Mouse (Mus musculus): ENCODE results near the gene Dcakd. TPM values are rescaled to one million over a fixed set of nuclear protein-coding genes. Genes with fewer than 3 reads are reported as not detected.

The Dcakd gene
- polyA plus RNA-seq, 1 experiment from 2014 or later = 109 TPM

DNA sequence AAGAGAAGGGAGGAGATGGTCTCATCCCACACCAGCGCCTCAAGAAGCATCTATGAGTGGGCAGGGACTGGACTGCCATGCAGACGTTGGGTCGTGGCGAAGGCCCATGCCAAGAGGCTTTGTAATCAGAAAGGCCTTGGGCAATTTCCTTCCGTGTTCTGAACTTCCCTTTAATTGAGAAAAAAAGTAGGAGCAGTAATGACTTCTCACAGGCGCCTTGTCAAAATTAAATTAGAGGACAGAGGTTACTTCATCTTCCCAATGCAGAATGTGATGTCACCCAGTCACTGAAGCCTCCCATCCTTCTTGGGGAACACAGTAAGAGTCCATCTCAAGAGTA, 21.2 kb downstream of the Dcakd start:
- WGBS = 61% methylated on average over 6 of the region's 6 CpGs
- H3K36me3 ChIP-seq (ENCODE audit: control insufficient read depth, insufficient read depth, low read length) = peaks cover 3% of the 10 kb centered on the region; the same call in 1 of the 2 replicates
- no peak overlapping the region for H3K4me3 ChIP-seq (ENCODE audit: low read depth, low read length)
- H3K4me1 ChIP-seq (replicated peaks; ENCODE audit: control insufficient read depth, insufficient read depth, low read length) = peaks cover 16% of the 10 kb centered on the region
- no peak overlapping the region for H3K4me2 ChIP-seq
- H3K27ac ChIP-seq (ENCODE audit: low read depth, low read length) = no peak overlapping the region
- no peaks in the 10 kb centered on the region for H3K27me3 ChIP-seq (replicated peaks; ENCODE audit: control insufficient read depth, insufficient read depth, low read length)
- ATAC-seq (replicated peaks; ENCODE audit: low FRiP score) (no peak), DNase-seq (ENCODE audit: low spot score) (no peak)
- no peak overlapping the region for H3K9ac ChIP-seq (ENCODE audit: low read depth, low read length)
- no peaks in the 10 kb centered on the region for H3K9me3 ChIP-seq (ENCODE audit: control insufficient read depth, low read length)

DNA sequence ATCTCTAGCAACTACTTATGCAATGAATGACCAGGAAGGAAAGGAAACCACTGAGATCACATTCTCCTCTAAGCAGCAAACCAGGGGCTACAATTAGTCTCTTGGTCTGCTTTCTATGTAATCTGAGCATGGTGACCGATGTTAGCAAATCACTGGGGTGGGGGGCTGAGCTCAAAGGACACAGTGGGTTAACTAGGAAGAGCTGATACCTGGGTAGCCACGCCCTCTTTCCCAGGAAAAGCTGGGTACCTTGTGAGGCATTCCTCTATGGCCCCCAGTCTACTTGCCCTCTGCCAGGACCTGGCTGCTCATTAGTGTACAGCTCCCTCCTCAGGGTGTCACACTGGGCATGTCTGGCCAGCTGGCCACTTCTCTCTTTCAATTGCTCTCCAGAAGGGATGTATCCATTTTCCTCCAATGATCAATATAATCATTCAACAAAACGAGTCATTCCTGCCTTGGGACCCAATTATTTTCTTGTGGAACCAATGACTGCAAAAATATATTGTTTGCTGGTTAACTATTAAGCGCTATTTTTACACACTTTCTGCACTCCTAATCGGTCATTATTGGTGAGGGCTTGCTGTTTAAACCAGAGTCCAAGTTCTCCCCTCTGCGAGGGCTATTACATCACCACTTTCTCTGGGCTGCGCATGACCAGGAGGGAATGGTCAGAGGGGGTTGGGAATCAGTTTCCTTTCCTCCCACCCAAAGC, 21.7 kb downstream of the Dcakd start:
- H3K4me2 ChIP-seq = no peak overlapping the region
- H3K4me3 ChIP-seq (ENCODE audit: low read depth, low read length) = no peak overlapping the region
- WGBS = 75% methylated on average over 7 of the region's 7 CpGs
- no peak overlapping the region for H3K9ac ChIP-seq (ENCODE audit: low read depth, low read length)
- ATAC-seq (replicated peaks; ENCODE audit: low FRiP score) = no peak
- H3K27me3 ChIP-seq (replicated peaks; ENCODE audit: control insufficient read depth, insufficient read depth, low read length) = no peaks in the 10 kb centered on the region
- no peak for DNase-seq (ENCODE audit: low spot score)
- H3K9me3 ChIP-seq (ENCODE audit: control insufficient read depth, low read length) = no peaks in the 10 kb centered on the region
- peaks cover 3% of the 10 kb centered on the region; the same call in 1 of the 2 replicates for H3K36me3 ChIP-seq (ENCODE audit: control insufficient read depth, insufficient read depth, low read length)
- H3K27ac ChIP-seq (ENCODE audit: low read depth, low read length) = no peak overlapping the region; the same call in 1 of the 2 replicates
- H3K4me1 ChIP-seq (replicated peaks; ENCODE audit: control insufficient read depth, insufficient read depth, low read length) = peaks cover 16% of the 10 kb centered on the region

DNA sequence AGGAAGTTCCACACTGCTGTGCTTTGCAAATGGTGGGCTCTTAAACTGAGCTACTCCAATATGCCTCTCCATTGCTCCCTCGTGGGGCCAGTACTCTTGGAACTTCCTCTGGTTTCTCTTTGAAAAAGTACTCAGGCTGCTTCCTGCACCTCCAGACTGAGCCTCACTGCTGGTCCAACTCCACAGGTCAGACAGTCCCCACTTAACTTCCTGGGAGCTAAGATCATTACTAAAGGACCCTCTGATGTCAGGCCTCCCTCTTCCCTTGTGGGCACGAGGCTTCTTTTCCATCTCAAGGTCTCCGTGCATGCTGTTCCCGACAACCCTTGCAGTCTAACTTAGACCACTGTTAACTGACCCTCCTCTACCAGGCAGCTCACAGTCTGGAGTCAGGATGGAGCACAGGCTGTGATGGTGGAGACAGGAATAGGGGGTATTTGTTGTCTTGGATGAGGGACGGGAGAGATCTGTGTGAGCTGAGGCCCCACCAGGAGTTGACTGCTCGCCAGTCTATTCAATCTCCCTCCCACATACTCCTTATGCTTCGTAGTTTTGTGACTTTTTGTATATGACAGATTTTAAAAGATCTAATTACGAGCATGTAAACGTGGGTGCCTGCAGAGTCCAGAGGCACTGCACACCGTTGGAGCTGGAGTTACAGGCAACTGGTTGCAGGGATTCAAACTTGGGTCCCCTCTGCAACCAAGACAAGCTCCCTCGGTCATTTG, 22.7 kb downstream of the Dcakd start:
- Histone ChIP-seq H3K9ac (ENCODE audit: low read depth, low read length) (no peak overlapping the region), H3K9me3 (ENCODE audit: control insufficient read depth, low read length) (no peaks in the 10 kb centered on the region), H3K27me3 (replicated peaks; ENCODE audit: control insufficient read depth, insufficient read depth, low read length) (no peaks in the 10 kb centered on the region), H3K4me1 (replicated peaks; ENCODE audit: control insufficient read depth, insufficient read depth, low read length) (peaks cover 16% of the 10 kb centered on the region), H3K4me2 (no peak overlapping the region), H3K36me3 (ENCODE audit: control insufficient read depth, insufficient read depth, low read length) (peaks cover 6% of the 10 kb centered on the region; the same call in 1 of the 2 replicates), H3K4me3 (ENCODE audit: low read depth, low read length) (no peak overlapping the region), H3K27ac (ENCODE audit: low read depth, low read length) (no peak overlapping the region)
- DNase-seq (ENCODE audit: low spot score) = no peak
- 74% methylated on average over 11 of the region's 11 CpGs for WGBS
- no peak for ATAC-seq (replicated peaks; ENCODE audit: low FRiP score)

- H3K4me2 ChIP-seq = no peak overlapping the region
- 72% methylated on average over 1 of the region's 1 CpGs for WGBS
- H3K4me1 ChIP-seq (replicated peaks; ENCODE audit: control insufficient read depth, insufficient read depth, low read length) = peaks cover 18% of the 10 kb centered on the region
- H3K27ac ChIP-seq (ENCODE audit: low read depth, low read length) = no peak overlapping the region
- H3K4me3 ChIP-seq (ENCODE audit: low read depth, low read length) = no peak overlapping the region
- no peaks in the 10 kb centered on the region for H3K27me3 ChIP-seq (replicated peaks; ENCODE audit: control insufficient read depth, insufficient read depth, low read length)
- peaks cover 7% of the 10 kb centered on the region; the same call in 1 of the 2 replicates for H3K36me3 ChIP-seq (ENCODE audit: control insufficient read depth, insufficient read depth, low read length)
- H3K9me3 ChIP-seq (ENCODE audit: control insufficient read depth, low read length) = no peaks in the 10 kb centered on the region
- DNase-seq (ENCODE audit: low spot score) = no peak
- ATAC-seq (replicated peaks; ENCODE audit: low FRiP score) = no peak
- no peak overlapping the region for H3K9ac ChIP-seq (ENCODE audit: low read depth, low read length)
These were observed 23.3 kb downstream of the Dcakd start for GRCm38 (mm10) chr11:103004852-103005251.

GRCm38 (mm10) chr11:103003210-103003609, 24.9 kb downstream of the Dcakd start:
- peaks cover 13% of the 10 kb centered on the region for H3K36me3 ChIP-seq (ENCODE audit: control insufficient read depth, insufficient read depth, low read length)
- DNase-seq (ENCODE audit: low spot score) (no peak), ATAC-seq (replicated peaks; ENCODE audit: low FRiP score) (no peak)
- no peak overlapping the region for H3K27ac ChIP-seq (ENCODE audit: low read depth, low read length)
- no peak overlapping the region for H3K4me3 ChIP-seq (ENCODE audit: low read depth, low read length)
- H3K4me2 ChIP-seq = no peak overlapping the region
- H3K9ac ChIP-seq (ENCODE audit: low read depth, low read length) = no peak overlapping the region
- H3K4me1 ChIP-seq (replicated peaks; ENCODE audit: control insufficient read depth, insufficient read depth, low read length) = peaks cover 30% of the 10 kb centered on the region
- H3K9me3 ChIP-seq (ENCODE audit: control insufficient read depth, low read length) = no peaks in the 10 kb centered on the region
- WGBS = 65% methylated on average over 5 of the region's 5 CpGs
- no peaks in the 10 kb centered on the region for H3K27me3 ChIP-seq (replicated peaks; ENCODE audit: control insufficient read depth, insufficient read depth, low read length)

DNA sequence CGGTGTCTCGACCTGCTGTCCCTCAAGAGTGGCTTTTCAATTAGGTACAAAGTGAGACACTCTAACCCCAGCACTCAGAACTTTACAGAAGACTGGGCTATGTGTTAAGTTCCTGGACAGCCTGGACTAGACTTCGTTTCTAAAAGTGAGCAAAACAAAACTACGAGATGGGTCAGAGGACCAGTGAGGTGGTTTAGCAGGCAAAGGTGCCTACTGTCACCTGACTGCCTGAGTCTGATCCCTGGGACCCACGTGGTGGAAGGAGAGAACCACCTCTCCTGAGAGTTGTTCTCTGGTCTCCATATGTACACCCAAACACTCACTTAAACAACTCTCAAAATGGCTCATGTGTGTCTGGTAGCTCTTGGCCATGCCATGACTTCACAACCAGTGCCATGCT, 27.1 kb downstream of the Dcakd start:
- WGBS = 76% methylated on average over 5 of the region's 5 CpGs
- H3K36me3 ChIP-seq (ENCODE audit: control insufficient read depth, insufficient read depth, low read length) = peaks cover 25% of the 10 kb centered on the region
- H3K9ac ChIP-seq (ENCODE audit: low read depth, low read length) = no peak overlapping the region
- DNase-seq (ENCODE audit: low spot score) (no peak), ATAC-seq (replicated peaks; ENCODE audit: low FRiP score) (no peak)
- H3K27me3 ChIP-seq (replicated peaks; ENCODE audit: control insufficient read depth, insufficient read depth, low read length) = no peaks in the 10 kb centered on the region
- no peak overlapping the region for H3K4me3 ChIP-seq (ENCODE audit: low read depth, low read length)
- H3K27ac ChIP-seq (ENCODE audit: low read depth, low read length) = no peak overlapping the region
- H3K9me3 ChIP-seq (ENCODE audit: control insufficient read depth, low read length) = no peaks in the 10 kb centered on the region
- peaks cover 25% of the 10 kb centered on the region for H3K4me1 ChIP-seq (replicated peaks; ENCODE audit: control insufficient read depth, insufficient read depth, low read length)
- no peak overlapping the region for H3K4me2 ChIP-seq

DNA sequence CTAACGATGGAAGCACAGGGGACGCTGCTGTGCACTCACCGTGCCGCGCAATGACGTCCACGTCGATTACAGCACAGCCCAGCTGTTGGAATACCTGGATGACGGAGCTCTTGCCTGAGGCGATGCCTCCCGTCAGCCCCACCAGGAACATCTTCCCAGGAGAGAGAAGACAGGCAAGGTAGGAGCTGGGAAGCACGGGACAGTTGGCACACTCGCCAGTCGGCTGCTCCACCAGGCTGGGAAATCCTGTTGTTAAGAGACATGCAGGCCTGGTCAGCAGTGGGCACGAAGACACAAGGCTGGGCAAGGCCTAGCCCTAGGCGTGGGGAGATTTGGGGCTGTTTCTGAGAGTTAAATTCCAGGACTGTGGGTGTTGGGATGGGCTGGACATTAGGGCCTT, 28.0 kb downstream of the Dcakd start:
- H3K36me3 ChIP-seq (ENCODE audit: control insufficient read depth, insufficient read depth, low read length) = peaks cover 32% of the 10 kb centered on the region
- no peak overlapping the region for H3K4me2 ChIP-seq
- DNase-seq (ENCODE audit: low spot score) = no peak
- H3K9me3 ChIP-seq (ENCODE audit: control insufficient read depth, low read length) = no peaks in the 10 kb centered on the region
- no peak overlapping the region for H3K27ac ChIP-seq (ENCODE audit: low read depth, low read length)
- ATAC-seq (replicated peaks; ENCODE audit: low FRiP score) = no peak
- 90% methylated on average over 16 of the region's 16 CpGs for whole genome bisulfite sequencing
- H3K9ac ChIP-seq (ENCODE audit: low read depth, low read length) = no peak overlapping the region
- H3K4me3 ChIP-seq (ENCODE audit: low read depth, low read length) = no peak overlapping the region
- no peaks in the 10 kb centered on the region for H3K27me3 ChIP-seq (replicated peaks; ENCODE audit: control insufficient read depth, insufficient read depth, low read length)
- peaks cover 25% of the 10 kb centered on the region for H3K4me1 ChIP-seq (replicated peaks; ENCODE audit: control insufficient read depth, insufficient read depth, low read length)

DNA sequence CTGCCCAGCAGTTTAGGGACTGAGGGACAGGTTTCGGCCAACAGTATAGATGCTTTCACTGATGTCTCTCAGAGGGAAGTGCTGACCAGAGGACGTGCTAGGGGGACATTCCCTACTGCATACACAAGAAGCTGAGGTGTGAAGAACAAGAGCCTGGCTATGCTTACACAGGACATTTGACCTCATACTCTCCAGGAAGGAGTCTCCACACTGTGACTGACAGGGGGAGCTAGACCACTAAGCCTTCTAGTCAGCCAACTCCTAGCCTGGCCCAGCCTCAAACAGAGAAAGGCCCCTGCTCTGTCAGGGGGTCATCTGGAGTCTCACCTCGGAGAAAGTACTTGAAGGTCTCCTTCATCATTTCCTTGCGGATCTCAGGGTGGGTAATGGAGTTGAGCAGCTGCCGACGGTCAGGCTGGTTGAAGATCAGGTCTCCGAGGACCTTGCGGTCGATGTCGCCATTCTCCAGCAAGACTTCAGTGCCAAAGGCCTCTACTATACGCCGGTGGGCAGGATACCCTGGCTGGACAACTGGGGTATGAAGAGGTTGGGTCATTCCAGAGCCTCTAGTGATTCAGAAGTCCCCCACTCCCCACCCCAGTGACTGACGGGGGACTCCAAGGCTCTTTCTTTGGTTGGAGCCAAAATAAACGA, 28.7 kb downstream of the Dcakd start:
- peak overlapping the region; percentile 85 for H3K27ac ChIP-seq (ENCODE audit: low read depth, low read length)
- peak overlapping the region; percentile 42; the same call in 1 of the 2 replicates for H3K9ac ChIP-seq (ENCODE audit: low read depth, low read length)
- peaks cover 25% of the 10 kb centered on the region for H3K4me1 ChIP-seq (replicated peaks; ENCODE audit: control insufficient read depth, insufficient read depth, low read length)
- DNase-seq (ENCODE audit: low spot score) (no peak), ATAC-seq (replicated peaks; ENCODE audit: low FRiP score) (no peak)
- no peak overlapping the region for H3K4me3 ChIP-seq (ENCODE audit: low read depth, low read length)
- H3K9me3 ChIP-seq (ENCODE audit: control insufficient read depth, low read length) = no peaks in the 10 kb centered on the region
- no peak overlapping the region; the same call in 1 of the 2 replicates for H3K4me2 ChIP-seq
- H3K36me3 ChIP-seq (ENCODE audit: control insufficient read depth, insufficient read depth, low read length) = peaks cover 38% of the 10 kb centered on the region
- H3K27me3 ChIP-seq (replicated peaks; ENCODE audit: control insufficient read depth, insufficient read depth, low read length) = no peaks in the 10 kb centered on the region
- 77% methylated on average over 14 of the region's 14 CpGs for WGBS
